Mouse (Mus musculus) induced T-regulatory cell, adult 2 months (primary cell): ENCODE data around the gene Olfr788.

Source experiments
- DNase-seq: peaks from one replicate; pipeline ENCODE4 v3.0.0-alpha.2; 2012; ENCODE audit warnings: low read depth

Gene Olfr788

DNA sequence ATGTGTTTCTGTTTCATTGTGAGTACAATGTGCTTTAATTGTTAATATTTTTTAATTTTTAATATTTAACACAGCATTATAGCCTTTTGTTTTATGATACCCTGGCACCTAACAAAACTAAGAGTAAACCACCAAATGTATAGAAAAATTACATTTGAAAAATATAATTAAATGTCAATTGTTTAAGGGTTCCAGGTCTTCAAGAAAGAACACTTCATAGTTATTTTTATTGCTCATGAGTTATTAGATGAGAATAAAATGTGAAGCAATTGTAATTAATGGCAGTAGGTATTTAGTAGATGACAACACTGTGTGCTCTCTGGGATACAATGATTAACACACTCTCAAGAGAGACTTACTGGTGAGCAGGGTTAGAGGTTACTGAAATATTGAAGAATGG, at the start of gene Olfr788:
Gene Olfr788 (plus strand): TSS at position 301 of the 400 bp plus-strand sequence.
- no peak for DNase-seq

DNA sequence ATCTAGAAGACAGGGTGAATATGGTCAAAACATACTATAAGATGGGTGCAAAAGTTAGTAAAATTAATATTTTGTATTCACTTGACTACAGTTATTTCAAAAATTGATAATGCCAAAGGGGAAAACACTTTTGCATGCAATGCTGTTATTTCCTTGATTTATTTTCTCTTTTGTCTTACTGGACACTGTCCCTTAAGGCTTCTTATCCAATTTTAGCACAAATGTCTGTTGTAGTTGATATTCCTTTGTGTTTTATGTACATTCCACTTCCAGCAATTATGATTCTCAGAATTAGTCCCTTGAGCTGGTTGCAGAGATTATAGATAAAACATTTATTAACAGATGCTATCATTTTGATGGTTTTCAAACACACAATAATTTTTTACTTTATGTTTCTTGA, 43.8 kb upstream of the Olfr788 start, which contains the start of gene Olfr786:
Gene Olfr786 (plus strand): TSS at position 301 of the 400 bp plus-strand sequence.
- no peak for DNase-seq

DNA sequence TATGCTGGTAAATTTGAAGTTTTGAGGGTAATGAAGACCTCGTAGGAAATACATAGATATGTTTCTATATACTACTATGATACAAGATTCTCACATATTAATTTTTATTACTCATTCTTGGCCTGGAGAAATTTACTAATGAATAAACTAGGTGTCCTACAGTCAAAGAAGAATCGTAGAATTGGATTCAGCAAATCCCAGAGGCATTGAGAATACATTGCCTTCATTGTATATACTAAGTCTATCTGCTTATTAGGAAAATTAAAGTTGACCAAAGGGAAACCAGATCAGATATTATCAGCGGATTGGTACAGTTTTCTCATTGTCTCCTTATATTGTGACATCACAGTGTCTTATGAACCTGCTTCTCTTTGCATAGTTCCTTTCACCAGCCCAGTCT, 9.2 kb upstream of the Olfr788 start, which contains the start of gene Olfr787:
Gene Olfr787 (plus strand): TSS at position 301 of the 400 bp plus-strand sequence.
- DNase-seq: no peak

DNA sequence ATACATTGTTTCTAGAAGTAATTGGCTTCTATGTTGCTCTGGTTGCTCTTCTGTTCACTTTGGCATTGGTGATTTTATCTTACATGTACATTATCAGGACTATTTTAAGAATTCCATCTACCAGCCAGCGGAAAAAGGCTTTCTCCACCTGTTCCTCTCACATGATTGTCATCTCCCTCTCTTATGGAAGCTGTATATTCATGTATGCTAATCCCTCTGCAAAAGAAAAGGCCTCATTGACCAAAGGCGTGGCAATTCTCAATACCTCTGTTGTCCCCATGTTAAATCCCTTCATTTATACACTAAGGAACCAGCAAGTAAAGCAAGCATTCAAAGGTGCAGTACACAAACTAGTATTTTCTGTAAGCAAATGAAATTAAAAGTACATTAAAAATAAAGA, 2.5 kb downstream of the Olfr788 start:
- DNase-seq: no peak

DNA sequence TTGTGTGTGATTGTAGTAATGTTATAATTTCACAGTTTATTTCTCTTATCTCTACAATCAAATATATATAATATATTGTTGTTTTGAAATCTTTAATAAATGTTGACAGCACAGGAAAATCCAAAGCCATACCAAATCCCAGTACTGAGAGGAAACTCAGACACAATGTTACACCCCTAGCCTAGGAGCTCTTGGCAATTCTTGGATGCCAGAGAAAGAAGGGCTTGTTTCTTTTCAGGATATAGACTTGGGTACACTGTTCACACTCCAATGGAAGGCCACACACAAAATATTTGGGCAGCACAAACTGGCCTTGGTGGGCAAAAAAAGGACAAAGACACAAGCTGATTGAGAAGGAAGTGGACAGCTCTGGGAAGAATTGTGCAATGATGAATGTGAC, 2.9 kb downstream of the Olfr788 start:
- no peak for DNase-seq

DNA sequence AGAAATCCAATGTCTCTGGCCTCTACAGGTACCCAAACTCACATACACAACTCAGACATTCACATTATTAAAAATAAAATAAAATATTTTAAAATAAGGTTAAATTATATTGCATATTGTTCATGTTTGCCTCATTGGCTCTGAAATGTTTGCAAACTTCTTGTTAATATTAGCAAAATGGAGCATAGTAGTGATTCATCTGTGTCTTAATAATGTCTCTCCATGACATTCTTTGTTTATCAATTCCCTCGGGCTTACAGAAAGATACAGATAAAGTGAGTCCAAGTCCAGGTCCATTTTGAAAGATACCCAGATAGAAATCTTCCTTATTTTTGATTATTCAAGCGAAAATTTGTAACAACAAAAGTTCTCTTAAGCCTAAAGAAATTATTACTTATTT, 13.7 kb downstream of the Olfr788 start, which contains the start of gene Olfr789:
Gene Olfr789 (plus strand): TSS at position 301 of the 400 bp plus-strand sequence.
- DNase-seq: no peak

DNA sequence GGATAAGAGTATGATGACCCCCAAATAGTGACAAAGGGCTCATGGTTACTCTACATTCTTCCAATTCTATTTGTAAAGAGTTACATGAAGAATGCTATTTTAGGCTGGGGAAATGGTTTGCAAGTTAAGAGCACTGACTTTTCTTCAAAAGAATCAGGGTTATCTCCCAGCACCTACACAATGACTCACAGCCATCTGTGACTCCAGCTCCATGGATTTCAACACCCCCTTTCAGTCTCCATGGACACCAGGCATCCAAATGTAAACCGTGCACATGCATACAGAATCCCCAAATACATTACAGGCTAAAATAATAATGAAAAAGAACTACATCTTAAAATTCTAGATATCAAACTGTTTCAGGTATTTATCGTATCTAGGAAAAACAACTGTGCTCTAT, 19.3 kb downstream of the Olfr788 start:
- DNase-seq: no peak

DNA sequence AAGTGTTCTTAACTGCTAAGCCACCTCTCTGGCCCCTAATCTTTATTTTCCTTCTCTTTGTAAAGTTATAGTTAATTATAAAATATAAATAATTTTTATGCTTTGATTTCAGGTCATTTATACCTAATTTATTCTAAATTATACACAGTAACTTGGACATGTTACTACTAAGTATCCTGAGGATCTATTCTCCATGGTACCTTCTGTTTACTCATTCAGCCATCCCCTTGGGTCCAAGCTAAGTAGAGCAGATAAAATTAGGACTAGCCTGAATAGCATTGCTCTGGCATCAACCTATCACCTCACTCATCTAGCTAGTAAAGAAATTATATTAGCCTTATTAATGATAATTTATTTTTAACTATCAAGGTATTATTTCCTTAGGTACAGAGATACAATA, 27.4 kb downstream of the Olfr788 start, which contains the start of gene Olfr790:
Gene Olfr790 (plus strand): TSS at position 301 of the 400 bp plus-strand sequence.
- DNase-seq: no peak

DNA sequence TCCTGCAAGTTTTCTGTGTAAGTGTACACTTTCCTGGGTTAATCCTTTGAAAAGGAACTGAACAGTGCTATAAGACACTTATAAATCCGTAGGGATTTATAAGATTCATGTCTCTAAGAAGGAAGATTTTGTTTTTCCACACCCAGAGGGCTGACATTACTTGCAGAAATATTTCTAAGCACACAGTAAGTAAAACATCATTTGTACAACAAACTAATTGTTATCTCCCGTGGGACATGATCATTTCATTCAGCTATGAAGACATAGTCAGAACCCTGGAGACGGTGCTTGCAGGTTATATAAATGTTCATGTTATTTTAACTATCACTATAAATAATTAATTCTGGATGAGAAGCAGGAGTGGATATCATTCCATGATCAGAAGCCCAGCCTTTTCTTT, 50.7 kb downstream of the Olfr788 start, which contains the start of gene Olfr791:
Gene Olfr791 (plus strand): TSS at position 301 of the 400 bp plus-strand sequence.
- no peak for DNase-seq
